Mouse (Mus musculus): ENCODE measurements around the gene Lpin1.

GRCm38 (mm10) chr12:16656906-16657875 is 46.4 kb upstream of the Lpin1 start:
- TF ChIP-seq CTCF (IDR thresholded peaks at IDR 0.05) (no peak), EP300 (IDR thresholded peaks at IDR 0.05) (no peak)
